Mouse (Mus musculus): ENCODE results near the gene Wfdc21. TPM values are rescaled to one million over a fixed set of nuclear protein-coding genes. Genes with fewer than 3 reads are reported as not detected.

Wfdc21 gene
- polyA plus RNA-seq (2017; shearing (Covaris generic)) = not detected

DNA sequence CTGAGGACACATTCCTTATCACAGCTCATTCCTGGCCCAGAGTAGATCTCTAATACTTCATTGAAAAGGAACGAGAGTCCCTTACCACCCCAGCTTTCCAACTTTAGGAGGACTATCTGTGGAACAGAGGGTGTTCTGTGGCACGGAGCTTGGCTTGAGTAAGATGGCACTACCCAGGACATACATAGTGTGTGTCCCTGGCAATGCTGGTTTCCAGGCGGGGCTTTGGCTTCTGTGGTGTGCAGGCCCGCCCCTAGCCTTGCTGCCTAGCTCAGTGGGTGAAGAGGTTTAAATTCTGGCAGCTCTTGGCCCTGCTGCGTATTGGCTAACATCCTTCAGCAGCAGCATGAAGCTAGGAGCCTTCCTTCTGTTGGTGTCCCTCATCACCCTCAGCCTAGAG is at the start of gene Wfdc21:
Gene Wfdc21, plus strand, starts transcription at position 260 of the 400 bp plus-strand sequence.
- ATAC-seq = no peak

DNA sequence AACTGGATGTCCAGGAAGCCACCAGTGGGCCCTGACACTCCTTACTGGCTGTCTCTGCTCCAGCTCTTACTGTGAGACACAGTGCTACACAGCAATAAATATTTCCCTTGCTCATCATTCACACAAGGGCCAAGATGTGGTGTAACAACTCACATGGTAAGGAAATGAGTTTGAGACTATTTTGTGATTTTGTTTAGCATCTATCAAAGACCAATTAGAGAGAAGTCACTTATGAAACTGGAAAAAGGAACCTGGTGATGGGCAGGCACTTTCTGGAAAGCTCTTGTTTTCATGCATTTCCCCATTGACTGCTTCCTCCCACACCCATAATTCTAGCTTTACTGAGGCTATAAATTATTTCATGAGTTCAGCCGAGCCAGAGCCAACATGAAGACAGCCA is 43.0 kb upstream of the Wfdc21 start, which contains the start of gene Wfdc17:
Gene Wfdc17, plus strand, starts transcription at position 287 of the 400 bp plus-strand sequence.
- no peak for ATAC-seq

DNA sequence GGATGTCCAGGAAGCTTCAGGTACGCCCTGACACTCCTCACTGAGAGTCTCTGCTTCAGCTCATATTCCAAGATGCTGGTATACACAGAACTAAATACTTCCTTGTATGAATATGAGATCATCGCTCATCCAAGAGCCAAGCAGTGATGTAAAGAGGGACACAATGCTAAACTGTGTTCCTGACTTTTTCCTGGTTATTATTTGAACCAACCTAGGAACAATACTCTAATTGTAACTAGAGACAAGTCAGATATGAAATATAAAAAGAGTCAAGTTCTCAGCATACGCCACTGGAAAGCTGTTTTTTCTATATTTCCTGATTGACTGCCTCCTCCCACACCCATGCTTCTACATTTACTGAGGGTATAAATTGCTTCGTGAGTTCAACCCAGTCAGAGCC is 38.0 kb upstream of the Wfdc21 start, which contains the start of gene Wfdc18:
Gene Wfdc18, plus strand, starts transcription at position 301 of the 400 bp plus-strand sequence.
- no peak for ATAC-seq

DNA sequence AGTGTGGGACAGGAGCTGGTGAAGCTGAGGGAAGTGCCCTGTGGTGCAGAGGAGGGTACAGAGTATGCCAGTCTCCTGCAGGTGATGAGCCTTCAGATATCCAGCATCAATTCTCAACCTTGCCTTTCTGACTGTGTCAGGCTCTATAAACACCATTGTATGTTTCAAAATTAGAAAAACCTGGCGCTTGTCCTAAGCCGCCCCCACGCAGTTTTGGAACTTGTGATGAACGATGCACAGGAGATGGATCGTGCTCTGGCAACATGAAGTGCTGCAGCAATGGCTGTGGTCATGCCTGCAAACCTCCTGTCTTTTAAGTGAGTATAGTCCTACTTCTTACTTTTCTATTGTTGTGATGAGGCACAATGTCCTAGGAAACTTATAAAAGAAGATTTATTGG is 37.1 kb upstream of the Wfdc21 start:
- ATAC-seq = no peak

DNA sequence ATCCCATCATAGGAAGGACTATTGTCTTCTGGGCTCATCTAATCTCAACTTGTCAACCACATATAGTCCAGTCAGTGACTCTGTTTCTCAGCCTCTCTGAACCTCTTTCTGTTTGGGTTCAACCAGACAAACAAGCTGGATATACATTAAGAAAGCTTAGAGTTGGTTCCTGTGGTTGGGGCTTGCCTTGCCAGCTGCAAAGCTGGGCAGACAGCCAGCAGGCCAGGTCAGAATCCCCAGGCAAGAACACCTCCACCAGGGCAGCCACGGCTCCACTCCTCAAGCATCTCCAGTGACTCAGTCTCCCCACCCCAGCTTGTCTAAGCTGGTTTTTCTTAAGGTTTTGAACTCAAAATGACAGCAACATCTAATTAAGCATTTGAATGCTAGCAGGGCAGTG is 34.1 kb upstream of the Wfdc21 start:
- no peak for ATAC-seq

DNA sequence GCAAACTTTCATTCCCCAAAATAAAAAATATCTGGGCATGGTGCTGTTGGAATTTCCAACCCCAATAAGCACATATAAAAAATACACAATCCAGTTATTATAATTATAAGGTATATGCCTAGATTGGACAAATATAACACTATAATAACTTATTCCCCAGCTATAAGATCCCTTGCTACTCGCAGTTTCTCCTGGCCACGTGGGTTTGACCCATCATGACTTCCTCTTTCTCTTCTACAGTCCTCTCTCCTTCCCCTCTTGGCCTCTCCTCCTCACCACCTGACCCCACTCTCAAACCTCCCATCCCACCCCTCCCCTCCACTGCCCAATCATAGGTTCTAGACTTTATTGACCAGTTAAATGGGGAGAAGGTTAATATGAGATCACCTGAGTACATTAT is 32.8 kb upstream of the Wfdc21 start:
- ATAC-seq = no peak

DNA sequence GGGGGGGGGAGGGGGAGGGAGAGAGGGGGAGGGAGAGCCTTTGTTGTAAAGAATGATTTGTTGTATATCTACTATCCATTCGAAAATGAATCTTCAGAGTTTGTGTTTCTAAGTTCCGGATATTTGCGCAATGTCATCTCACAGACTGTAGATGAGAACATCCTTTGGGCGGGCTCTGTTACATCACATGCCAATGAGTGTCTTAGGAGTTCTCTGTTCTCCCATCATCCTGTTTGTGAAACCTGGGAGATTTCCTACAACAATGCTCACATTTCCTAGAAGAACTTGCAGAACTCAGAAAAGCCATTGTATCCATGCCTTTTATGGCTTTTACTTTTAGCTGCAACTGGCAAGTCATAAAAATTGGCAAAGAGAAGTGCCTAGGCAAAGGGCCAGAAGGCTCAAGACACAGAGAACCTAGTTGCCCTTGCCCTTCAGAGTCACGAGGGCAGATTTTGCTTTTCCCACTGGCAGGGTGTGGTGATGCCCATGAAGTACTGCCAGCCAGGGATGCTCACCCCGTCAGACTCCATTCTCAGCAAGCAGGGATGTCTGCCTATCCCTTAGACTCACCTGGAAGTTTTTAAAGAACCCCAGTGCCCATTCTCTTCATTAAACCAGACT is 29.6 kb upstream of the Wfdc21 start:
- ATAC-seq = no peak

DNA sequence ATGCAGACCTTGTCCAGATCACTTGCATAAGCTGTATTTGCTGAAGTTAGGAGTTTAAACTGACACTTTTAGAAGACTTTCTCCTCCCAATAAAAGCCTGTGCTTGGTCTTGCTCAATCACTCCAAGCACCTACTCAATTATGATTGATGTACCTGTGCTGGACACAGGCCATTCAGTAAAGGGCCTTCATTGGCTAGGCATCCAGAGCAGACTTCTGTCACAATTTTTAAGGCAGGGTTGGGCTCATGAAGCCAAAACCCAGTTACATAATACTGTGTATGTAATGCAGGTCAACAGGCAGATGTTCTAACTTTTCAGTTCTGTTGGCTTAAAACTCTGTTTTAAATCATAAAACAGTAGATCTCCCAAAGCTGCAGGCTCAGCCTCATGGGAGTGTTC is 26.0 kb upstream of the Wfdc21 start:
- ATAC-seq = no peak

DNA sequence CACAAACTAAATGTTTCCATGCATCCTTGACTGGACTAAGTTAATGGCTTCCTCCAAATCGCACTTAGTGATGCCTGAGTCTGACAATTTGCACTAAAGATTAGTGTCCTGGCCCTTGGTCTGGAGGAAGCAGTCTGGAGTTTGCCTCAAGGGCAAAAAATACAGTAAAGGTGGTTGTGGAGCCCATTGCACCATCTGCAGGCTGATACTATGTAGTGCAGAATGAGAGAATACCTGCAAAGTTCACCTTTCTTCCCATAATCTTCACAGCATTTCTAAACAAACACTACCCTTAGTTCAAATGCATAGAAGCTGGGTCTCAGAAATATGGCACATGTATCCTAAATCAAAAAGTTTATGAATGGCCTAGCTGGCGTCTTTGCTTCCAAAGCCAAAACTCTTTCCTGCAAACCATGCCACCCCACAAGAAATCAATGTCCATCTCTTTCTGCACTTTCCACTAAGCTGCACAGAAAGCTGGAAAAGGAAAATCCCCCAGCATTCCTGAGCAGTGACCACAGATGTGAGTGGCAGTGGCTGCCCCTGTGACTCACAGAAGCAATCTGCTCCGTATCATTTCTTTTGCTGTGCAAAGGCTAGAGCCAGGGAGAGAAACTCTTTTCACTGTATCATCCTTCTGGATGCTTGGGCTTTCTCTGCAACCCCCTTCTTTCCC is 17.8 kb upstream of the Wfdc21 start:
- ATAC-seq = no peak

DNA sequence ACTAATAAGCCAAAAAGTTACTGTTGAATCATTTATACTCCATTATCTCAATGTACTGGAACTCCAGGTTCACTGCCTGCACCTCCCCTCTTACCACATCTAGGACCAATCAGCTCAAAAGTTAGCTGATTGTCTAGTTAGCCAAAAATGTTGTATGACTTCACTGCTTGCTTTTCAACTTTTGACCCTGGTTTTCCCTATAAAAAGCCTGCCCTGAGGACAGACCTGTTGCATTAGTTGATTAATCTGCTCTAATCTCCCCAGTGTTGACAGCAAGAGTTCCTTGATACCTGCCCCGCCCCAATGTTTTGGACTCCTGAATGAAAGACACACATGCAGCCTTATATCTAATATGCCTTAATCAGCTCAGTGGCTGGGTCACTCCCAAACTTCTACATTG is 15.6 kb upstream of the Wfdc21 start:
- ATAC-seq = no peak

DNA sequence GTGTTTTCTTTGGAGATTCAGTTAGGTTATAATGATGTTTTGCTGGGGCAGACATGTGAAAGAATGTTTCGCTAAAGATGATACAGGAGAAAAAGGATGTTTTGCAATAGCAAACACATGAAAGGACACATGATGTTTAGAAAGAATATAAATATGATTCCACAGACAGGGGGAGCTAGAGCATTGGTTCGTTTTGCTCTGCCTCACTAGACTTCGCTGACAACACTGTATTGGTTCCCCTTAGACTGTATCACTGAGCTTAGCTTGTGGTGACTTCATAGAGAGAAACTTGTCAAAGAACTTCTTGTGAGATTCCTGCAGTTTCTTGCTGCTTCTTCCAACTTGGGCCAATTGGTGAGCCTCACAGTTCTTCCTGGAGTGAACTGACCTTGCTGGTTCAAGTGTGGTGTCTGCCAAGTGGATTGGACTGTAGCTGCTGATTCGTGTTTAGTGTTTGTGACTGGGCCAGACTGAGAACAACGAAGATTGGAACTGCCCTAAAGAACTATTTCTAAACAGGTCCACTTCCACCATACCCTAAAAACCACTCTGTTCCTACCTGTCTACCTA is 13.6 kb upstream of the Wfdc21 start:
- no peak for ATAC-seq

DNA sequence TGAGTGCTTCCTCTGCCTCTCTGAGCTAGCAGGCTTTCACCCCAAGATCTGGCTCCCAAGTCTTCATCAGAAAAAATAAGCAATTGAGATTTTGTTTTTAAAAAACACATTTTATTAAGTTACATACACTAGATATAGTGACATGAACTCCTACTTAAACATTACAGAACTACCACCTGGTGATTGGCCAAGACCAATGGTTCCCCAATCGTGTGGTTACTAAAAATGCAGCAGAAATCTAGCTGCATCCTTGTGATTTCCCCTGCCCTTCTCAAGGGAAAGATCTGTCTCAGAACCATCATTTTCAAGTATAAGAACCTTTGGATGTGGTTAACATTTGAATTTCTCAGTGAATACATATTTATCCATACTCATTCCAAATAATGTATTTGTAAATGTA is 12.5 kb upstream of the Wfdc21 start:
- no peak for ATAC-seq

DNA sequence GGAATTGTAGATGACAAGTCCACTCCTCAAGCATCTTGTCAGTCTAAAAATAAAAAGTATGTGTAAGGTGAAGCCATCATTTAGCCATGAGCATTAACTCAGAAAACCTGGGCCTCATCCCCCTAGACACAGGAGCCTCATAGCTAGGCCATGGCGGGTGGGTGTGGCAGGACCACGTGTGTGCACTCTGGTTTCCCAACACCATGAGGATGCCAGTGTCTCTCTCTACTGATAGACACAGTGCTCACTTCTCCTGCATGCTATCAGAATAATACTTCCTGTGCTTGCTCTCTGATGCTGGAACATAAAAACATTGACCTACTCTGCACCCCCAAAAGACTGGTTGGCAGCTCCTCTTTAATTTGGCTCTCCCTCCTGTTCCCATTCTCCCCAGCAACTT is 10.9 kb upstream of the Wfdc21 start:
- no peak for ATAC-seq

DNA sequence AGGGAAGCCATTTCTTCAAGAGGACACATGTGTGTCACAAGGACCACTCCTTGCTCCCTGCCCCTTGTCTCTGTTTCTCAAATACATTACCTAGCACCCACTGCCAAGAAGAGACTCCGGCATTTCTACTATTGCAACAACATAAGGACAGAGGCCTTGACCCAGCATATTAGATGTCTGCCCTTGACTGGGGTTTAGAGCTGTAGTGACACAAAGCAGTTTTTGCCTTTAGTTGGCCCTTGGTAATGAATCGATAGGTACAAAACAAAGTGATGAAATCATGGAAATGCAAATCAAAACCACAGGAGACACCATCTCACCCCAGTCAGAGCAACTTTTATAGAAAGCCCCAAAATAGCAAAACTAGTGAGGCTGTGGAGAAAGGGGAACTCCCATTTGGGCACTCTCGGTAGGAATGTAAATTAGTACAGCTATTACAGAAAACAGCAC is 9.6 kb upstream of the Wfdc21 start:
- ATAC-seq = peak; percentile 93

DNA sequence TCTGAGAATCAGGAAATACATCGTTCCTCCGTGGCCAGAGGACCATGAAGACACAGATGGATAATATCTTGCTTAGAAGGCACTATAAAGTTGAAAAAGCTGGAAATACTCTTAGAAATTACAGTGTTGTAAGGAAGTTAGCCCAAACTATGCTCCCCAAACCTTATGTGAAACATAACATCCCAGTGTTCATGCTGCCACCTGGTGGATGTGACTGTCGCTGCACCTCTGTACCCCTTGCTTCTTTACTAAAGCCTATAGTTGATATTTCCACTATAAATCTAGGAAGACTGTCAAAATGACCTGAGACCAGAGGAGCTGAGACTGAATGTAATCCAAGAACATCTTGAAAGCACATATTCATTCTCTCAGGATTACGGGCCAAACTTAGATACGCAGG is 7.5 kb upstream of the Wfdc21 start:
- peak; percentile 33 for ATAC-seq

DNA sequence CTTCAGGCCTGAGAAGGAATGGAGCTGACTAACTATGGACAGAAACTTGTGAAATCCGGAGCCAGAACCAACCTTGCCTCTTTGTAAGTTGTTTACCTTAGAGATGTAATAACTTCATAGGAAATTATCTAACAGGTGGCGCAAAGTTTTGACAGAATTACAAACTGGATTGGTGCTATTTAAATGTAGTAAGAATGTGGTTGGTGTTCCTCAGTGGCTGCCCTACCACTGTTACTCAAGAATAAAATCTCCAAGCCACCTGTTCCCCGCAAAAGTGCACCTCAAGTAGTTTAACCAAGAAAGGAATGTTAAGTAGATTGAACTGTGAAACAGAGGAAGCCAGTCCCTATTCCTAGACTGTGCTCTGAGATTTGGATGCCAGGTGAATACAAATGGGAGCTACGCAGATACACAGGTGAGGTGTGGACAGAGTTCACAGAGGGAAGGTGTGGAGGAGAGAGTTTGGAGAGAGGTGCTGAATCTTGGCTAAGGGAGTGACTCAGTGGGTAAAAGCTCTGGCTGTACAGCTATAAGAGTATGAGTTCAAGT is 6.2 kb upstream of the Wfdc21 start:
- no peak for ATAC-seq

DNA sequence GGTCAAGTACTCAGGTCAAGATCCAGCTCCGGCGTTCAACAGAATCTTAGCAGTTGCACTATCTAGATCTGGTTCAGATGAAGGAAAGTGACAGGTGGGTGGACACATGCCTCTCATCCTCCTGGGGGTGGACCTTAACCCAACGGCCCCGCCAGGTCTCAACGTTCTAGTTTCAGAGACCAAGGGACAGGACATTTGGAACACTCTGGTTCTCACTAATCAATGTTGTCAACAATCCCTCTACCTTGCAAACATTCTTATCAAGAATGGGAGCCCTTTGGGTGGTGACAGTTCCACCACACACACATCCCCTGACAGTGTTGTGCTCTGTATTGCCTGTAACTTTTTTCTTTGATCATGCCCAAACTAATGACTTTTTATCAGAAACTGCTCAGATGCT is 4.9 kb upstream of the Wfdc21 start:
- no peak for ATAC-seq

DNA sequence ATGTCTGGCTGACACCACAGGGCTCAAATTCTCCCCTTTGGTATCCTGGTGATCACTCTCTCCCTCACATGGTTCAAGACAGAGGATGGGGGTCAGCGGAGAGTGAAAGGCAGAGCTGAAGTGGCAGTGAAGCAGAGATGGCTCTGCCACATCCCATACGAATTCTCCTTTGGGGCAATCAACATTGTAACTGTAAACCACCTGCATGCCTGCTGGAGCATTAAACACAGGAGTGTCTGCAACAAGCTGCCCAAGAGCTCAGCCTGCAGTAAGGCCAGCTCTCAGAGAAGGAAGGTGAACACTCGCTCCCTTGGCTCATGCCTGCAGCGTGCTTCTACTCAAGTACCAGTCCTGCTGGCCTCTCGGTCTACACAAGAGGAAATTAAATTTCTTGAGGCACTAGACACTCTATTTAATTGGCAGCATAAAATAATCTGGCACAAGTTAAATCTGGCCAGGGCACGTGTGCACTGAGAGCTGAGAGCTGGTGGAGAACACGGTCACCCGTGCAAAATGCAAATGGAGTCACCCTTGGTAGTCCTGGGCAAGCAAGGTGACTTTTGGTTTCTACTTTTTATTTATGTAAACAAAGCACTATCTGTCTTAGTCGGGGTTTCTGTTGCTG is 3.9 kb upstream of the Wfdc21 start:
- ATAC-seq = no peak

DNA sequence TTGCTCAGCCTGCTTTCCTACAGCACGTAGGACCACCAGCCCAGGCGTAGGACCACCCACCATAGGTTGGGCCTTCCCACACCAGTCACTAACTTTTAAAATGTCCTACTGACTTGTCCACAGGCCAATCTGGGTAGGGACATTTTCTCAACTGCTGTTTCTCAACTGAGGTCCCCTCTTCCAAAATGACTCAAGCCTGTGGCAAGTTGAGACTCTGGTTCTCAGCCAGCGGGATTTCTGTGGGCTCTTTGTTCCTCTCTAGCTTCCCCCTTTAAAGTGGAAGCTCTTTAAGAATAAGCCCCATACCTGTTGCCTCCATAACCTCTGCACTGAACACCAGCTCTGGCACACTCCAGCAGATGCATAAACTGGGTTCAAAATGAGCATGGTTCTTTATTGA is 3.2 kb upstream of the Wfdc21 start:
- ATAC-seq = no peak

DNA sequence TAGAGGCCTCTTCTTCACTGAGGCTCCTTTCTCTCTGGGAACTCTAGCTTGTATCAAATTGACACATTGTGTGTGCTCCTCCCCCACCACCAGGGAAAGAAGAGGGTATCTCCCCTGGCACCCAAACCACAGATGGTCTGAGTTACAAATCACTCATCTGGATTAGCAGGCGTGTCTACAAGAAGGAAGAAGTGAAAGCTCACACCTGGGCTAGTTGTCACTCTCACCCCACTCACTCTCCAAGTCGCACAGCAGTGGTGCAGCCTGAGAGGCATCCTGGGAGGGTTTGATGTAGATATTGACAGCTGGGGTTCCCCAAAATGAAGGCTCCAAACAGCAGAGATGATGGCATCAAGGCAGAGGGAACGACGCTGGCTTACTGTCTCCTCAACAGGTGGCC is 588 bp upstream of the Wfdc21 start:
- no peak for ATAC-seq

DNA sequence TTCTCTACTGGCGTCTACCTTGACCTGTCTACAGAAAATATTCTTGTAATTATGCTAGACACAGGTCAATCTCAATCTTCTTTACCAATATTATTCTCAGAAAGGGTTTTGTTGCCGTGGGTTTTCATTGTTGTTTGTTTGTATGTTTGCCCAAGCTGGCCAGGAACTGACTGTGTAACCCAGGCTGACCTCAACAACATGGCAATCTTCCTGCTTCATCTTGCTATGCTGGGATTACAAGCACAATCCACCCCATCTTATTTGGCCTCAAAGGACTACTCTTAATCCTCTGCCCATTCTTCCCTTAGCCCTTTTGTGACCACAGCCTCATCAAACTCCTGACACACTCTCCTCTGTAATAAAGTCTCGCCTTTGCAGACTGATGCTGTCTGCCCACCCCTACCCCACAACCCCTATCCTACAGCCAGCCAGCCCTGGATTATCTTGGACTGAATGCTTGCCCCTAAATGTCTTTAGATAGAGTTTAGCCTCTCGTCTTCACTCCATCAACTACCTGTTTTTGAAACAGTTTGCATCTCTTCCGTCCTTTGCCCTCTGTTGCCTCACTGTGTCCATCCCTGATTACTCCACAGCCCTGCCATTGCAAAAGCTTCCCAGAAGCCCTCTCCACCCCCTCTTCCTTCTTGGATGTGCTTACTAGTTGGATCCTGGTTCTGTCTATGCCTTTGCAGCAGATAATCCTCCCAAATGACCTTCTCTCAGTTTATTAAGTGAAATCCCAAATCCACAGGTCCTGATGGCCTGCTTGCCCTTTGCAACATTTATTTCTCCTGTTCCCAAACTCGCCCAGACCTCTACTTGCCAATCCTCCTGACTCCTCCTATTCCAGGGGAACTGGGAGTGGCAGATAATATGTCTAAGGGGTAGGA is 881 bp downstream of the Wfdc21 start:
- no peak for ATAC-seq

DNA sequence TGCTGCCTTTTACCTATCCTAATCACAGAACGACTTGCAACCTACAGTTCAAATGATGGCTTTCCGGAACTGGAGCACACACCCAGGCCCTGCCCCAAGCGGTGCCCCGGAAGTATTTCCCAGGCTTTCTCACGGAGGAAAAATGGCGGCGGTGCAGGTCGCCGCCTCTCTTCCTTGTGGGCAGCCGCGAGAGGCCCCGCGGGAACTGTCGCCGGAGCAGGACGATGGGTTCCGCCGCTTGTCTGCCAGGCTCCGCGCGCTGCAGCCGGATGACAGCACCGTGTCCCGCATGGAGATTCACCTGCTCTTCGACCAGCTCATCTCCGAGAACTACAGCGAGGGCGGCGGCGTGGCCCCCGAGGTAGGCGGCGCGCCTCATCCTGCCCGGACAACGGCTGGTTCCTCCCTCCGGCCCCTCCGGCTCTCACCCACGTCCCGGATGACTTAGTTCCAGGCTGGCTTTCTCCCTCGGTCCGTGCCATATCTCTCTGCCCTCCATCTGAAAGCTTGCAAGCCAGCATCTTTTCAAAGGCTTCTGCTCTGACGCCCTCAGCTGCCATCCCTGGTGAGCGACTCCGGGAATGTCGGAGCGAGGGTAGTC is 6.9 kb downstream of the Wfdc21 start, which contains the start of gene Heatr6:
Gene Heatr6, plus strand, starts transcription at position 116 of the 601 bp plus-strand sequence.
- peak; percentile 90 for ATAC-seq
